Mouse (Mus musculus): ENCODE data around the gene Foxp1. TPM values are rescaled to one million over a fixed set of nuclear protein-coding genes. Genes with fewer than 3 reads are reported as not detected.

Gene Foxp1
- polyA plus RNA-seq (2014; fragmentation: Nextera tagmentation; extraction: Ambion mirVana), result 135 and 148 TPM in 2 replicates

DNA sequence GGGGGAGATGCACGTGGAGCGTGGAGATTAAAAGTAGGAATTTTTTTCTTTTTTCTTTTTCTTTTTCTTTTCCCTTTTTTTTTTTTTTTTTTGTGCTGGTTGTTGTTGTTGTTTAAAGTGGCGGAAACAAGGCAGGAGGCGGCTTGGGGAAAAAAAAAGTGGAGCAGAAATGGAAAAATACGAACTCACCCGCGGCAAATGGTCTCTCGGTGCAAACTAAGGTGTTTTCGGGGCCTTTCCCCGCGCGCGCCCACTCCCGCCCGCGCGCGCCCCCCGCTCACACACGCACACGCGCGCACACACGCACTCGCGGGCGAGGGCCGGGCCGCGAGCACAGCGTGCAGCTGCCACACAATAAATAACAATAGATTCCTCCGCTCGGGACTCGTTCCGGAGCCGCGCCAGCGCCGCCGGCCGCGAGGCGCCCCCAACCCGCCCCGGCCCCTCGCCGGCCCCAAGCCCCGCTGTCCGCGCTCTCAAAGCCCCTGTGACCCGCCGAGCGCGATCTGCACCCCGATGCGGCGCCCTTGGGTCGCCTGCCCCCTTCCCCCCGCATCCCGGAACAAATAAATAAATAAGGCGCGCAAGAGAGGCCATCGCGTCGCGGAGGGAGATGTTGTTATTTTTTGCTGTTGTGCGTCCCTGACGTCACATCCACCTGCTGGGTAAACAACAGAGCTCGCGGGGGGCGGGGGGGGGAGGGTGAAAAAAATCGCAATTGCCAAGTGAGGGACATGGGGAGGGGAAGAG, at the start of gene Foxp1:
TSS of gene Foxp1 (minus strand) at position 363 of the 750 bp plus-strand sequence.
- H3K9ac ChIP-seq (replicated peaks; ENCODE audit: low read length), result peak within 1 kb of the TSS; percentile 94
- H3K27me3 ChIP-seq (ENCODE audit: control insufficient read depth, insufficient read depth, low read length), result no peaks in the 10 kb centered on the region
- no peaks in the 10 kb centered on the region for H3K36me3 ChIP-seq (replicated peaks; ENCODE audit: control insufficient read depth, insufficient read depth, low read depth, low read length)
- DNase-seq (ENCODE audit: low spot score), result peak; percentile 82
- under 1% methylated on average over 71 of the region's 72 CpGs for WGBS
- peak within 1 kb of the TSS; percentile 82 for H3K4me3 ChIP-seq (ENCODE audit: low read depth, low read length)
- H3K9me3 ChIP-seq (replicated peaks; ENCODE audit: control insufficient read depth, low read length), result no peaks in the 10 kb centered on the region; the same call in 1 of the 2 replicates
- no peak for ATAC-seq (replicated peaks; ENCODE audit: insufficient number of reproducible peaks, low FRiP score, low TSS enrichment, low read depth)
- H3K4me1 ChIP-seq (ENCODE audit: control insufficient read depth, insufficient read depth, low read length), result no peaks in the 10 kb centered on the region
- peak within 1 kb of the TSS; percentile 99 for H3K27ac ChIP-seq (replicated peaks; ENCODE audit: low read depth, low read length)
- H3K4me2 ChIP-seq (ENCODE audit: low read depth, low read length), result peak within 1 kb of the TSS; percentile 78

DNA sequence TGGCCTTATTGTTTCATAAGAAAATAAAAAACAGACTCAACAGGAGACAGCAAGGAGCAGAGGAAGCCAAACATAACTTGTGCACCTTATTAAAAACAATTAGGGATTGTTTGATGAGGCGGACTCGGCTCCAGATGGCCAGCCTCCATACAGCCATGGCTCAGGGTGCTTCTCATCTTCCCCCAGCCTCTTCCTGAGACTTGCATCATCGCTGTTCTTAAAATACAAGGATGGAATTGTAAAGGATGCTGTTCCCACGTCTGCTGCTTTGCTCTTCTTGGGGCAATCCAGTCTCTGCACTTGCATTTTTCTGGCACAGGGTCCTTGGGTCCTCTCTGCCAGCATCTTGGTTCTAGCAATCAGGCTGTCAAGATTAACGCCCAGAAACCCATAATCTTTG, 49.5 kb upstream of the Foxp1 start:
- DNase-seq (ENCODE audit: low spot score) (no peak), ATAC-seq (replicated peaks; ENCODE audit: insufficient number of reproducible peaks, low FRiP score, low TSS enrichment, low read depth) (no peak)
- WGBS, result 69% methylated on average over 5 of the region's 5 CpGs
- Histone ChIP-seq H3K9me3 (replicated peaks; ENCODE audit: control insufficient read depth, low read length) (no peaks in the 10 kb centered on the region), H3K27me3 (ENCODE audit: control insufficient read depth, insufficient read depth, low read length) (no peaks in the 10 kb centered on the region), H3K4me1 (ENCODE audit: control insufficient read depth, insufficient read depth, low read length) (no peaks in the 10 kb centered on the region), H3K4me2 (ENCODE audit: low read depth, low read length) (no peak overlapping the region), H3K4me3 (ENCODE audit: low read depth, low read length) (no peak overlapping the region), H3K9ac (replicated peaks; ENCODE audit: low read length) (no peak overlapping the region), H3K27ac (replicated peaks; ENCODE audit: low read depth, low read length) (no peak overlapping the region), H3K36me3 (replicated peaks; ENCODE audit: control insufficient read depth, insufficient read depth, low read depth, low read length) (no peaks in the 10 kb centered on the region)

DNA sequence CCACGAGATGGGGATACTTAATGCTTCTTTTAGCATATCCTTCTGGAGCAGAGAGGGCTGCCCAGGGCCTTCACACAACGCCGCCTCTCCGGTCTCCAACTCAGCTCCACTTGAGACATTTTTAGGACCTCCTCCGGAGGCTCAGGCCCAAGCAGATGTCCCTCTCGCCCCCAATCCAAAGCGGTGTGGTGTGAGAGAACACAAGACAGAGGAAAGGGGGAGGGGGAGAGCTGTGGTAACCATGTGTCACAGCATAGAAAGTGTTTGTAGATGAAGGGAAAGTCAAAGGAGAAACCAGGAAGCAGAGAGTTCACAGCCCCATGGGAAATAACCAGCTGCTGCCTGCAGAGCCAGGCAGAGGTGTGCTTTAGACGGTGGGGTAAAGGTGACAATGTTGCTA, 44.4 kb upstream of the Foxp1 start:
- Histone ChIP-seq H3K9ac (replicated peaks; ENCODE audit: low read length) (no peak overlapping the region), H3K4me2 (ENCODE audit: low read depth, low read length) (no peak overlapping the region), H3K36me3 (replicated peaks; ENCODE audit: control insufficient read depth, insufficient read depth, low read depth, low read length) (no peaks in the 10 kb centered on the region), H3K4me3 (ENCODE audit: low read depth, low read length) (no peak overlapping the region), H3K27me3 (ENCODE audit: control insufficient read depth, insufficient read depth, low read length) (no peaks in the 10 kb centered on the region), H3K4me1 (ENCODE audit: control insufficient read depth, insufficient read depth, low read length) (no peaks in the 10 kb centered on the region), H3K9me3 (replicated peaks; ENCODE audit: control insufficient read depth, low read length) (no peaks in the 10 kb centered on the region), H3K27ac (replicated peaks; ENCODE audit: low read depth, low read length) (no peak overlapping the region)
- 68% methylated on average over 8 of the region's 8 CpGs for WGBS
- no peak for ATAC-seq (replicated peaks; ENCODE audit: insufficient number of reproducible peaks, low FRiP score, low TSS enrichment, low read depth)
- no peak for DNase-seq (ENCODE audit: low spot score)

DNA sequence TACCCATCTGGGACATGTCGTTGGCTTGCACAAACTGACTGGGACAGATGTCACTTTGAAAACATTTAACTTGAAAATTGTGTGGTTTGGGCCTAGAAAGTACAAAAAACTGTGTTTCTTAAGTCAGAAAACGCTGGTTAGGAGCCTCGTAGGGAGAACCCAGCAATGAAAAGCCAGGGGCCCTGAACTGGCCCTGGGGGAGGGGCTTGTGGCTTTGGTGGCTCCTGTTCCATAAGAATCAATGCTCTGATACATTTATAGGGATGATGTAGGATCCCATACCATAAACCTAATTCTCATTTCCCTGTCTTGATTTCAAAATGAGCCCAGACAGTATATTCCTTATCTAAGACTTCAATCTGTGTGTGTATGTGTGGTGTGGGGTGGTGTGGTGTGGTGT, 42.2 kb upstream of the Foxp1 start:
- no peak for DNase-seq (ENCODE audit: low spot score)

DNA sequence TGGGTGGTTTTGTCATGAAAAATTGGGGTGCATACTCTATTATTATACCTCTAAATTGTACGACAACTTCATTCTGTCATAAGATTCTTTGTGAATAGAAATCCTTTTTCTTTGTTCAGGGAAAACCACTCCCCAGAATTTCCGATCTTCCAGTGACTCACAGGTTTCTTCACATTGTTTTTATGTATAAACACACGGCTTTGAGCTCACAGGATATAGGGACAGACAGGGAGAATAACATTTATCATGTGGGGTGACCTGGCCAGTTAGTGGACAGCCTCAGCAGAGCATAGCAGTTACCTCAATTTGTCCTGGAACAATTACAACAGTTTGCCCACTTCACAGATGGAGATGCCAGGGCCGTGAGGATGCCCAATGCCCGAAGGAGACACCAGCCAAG, 34.4 kb upstream of the Foxp1 start:
- H3K27me3 ChIP-seq (ENCODE audit: control insufficient read depth, insufficient read depth, low read length), result no peaks in the 10 kb centered on the region
- no peak overlapping the region for H3K9ac ChIP-seq (replicated peaks; ENCODE audit: low read length)
- H3K27ac ChIP-seq (replicated peaks; ENCODE audit: low read depth, low read length), result no peak overlapping the region
- 84% methylated on average over 5 of the region's 5 CpGs for WGBS
- H3K36me3 ChIP-seq (replicated peaks; ENCODE audit: control insufficient read depth, insufficient read depth, low read depth, low read length), result no peaks in the 10 kb centered on the region
- H3K4me1 ChIP-seq (ENCODE audit: control insufficient read depth, insufficient read depth, low read length), result no peaks in the 10 kb centered on the region
- ATAC-seq (replicated peaks; ENCODE audit: insufficient number of reproducible peaks, low FRiP score, low TSS enrichment, low read depth) (no peak), DNase-seq (ENCODE audit: low spot score) (no peak)
- H3K9me3 ChIP-seq (replicated peaks; ENCODE audit: control insufficient read depth, low read length), result no peaks in the 10 kb centered on the region
- no peak overlapping the region for H3K4me2 ChIP-seq (ENCODE audit: low read depth, low read length)
- no peak overlapping the region for H3K4me3 ChIP-seq (ENCODE audit: low read depth, low read length)

More for the DNA sequence above, 42.2 kb upstream of the Foxp1 start:
- Histone ChIP-seq H3K4me2 (ENCODE audit: low read depth, low read length) (no peak overlapping the region), H3K27me3 (ENCODE audit: control insufficient read depth, insufficient read depth, low read length) (no peaks in the 10 kb centered on the region), H3K9ac (replicated peaks; ENCODE audit: low read length) (no peak overlapping the region), H3K4me3 (ENCODE audit: low read depth, low read length) (no peak overlapping the region), H3K36me3 (replicated peaks; ENCODE audit: control insufficient read depth, insufficient read depth, low read depth, low read length) (no peaks in the 10 kb centered on the region), H3K4me1 (ENCODE audit: control insufficient read depth, insufficient read depth, low read length) (no peaks in the 10 kb centered on the region), H3K9me3 (replicated peaks; ENCODE audit: control insufficient read depth, low read length) (no peaks in the 10 kb centered on the region), H3K27ac (replicated peaks; ENCODE audit: low read depth, low read length) (no peak overlapping the region)
- ATAC-seq (replicated peaks; ENCODE audit: insufficient number of reproducible peaks, low FRiP score, low TSS enrichment, low read depth), result no peak
- WGBS, result 76% methylated on average over 3 of the region's 3 CpGs

DNA sequence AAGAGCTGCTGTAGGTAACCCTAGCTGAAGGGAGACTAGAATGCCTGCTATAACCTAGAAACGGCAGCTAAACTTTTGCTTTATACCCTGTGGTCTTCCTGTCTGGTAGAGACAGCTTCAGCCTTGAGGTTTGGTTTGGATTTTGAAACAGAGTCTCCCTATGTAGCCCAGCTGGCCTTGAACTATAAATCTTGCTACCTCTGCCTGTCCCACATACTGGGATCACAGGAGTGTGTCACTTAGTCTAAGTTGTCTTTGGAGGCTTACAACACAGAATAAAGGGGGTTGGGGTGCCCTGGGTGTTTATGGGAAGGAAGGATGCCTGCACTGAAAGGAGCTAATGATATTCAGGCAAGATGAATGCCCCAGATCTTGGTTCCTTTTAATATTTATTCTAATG, 30.3 kb upstream of the Foxp1 start:
- DNase-seq (ENCODE audit: low spot score) (no peak), ATAC-seq (replicated peaks; ENCODE audit: insufficient number of reproducible peaks, low FRiP score, low TSS enrichment, low read depth) (no peak)
- no peaks in the 10 kb centered on the region for H3K36me3 ChIP-seq (replicated peaks; ENCODE audit: control insufficient read depth, insufficient read depth, low read depth, low read length)
- no peak overlapping the region for H3K9ac ChIP-seq (replicated peaks; ENCODE audit: low read length)
- no peak overlapping the region for H3K27ac ChIP-seq (replicated peaks; ENCODE audit: low read depth, low read length)
- no peaks in the 10 kb centered on the region for H3K4me1 ChIP-seq (ENCODE audit: control insufficient read depth, insufficient read depth, low read length)
- WGBS, result 76% methylated on average over 1 of the region's 1 CpGs
- H3K27me3 ChIP-seq (ENCODE audit: control insufficient read depth, insufficient read depth, low read length), result no peaks in the 10 kb centered on the region
- H3K9me3 ChIP-seq (replicated peaks; ENCODE audit: control insufficient read depth, low read length), result no peaks in the 10 kb centered on the region
- H3K4me3 ChIP-seq (ENCODE audit: low read depth, low read length), result no peak overlapping the region
- no peak overlapping the region for H3K4me2 ChIP-seq (ENCODE audit: low read depth, low read length)

DNA sequence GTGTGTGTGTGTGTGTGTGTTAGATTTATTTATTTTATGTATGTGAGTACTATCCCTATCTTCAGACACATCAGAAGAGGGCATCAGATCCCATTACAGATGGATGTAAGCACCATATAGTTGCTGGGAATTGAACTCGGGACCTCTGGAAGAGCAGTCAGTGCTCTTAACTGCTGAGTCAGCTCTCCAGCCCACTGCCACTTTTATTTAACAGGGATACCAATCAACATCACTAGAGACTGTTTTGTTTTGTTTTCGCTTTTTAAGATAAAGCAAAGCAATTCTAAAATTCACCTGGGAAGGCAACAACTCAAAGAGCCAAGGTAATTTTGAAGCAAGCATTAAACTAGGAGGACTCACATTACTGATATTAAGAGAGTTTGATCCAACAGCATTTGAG, 23.9 kb upstream of the Foxp1 start:
- WGBS, result 92% methylated on average over 2 of the region's 2 CpGs
- H3K9me3 ChIP-seq (replicated peaks; ENCODE audit: control insufficient read depth, low read length), result no peaks in the 10 kb centered on the region
- H3K4me3 ChIP-seq (ENCODE audit: low read depth, low read length), result no peak overlapping the region
- no peaks in the 10 kb centered on the region for H3K36me3 ChIP-seq (replicated peaks; ENCODE audit: control insufficient read depth, insufficient read depth, low read depth, low read length)
- H3K4me2 ChIP-seq (ENCODE audit: low read depth, low read length), result no peak overlapping the region
- no peaks in the 10 kb centered on the region for H3K4me1 ChIP-seq (ENCODE audit: control insufficient read depth, insufficient read depth, low read length)
- H3K9ac ChIP-seq (replicated peaks; ENCODE audit: low read length), result no peak overlapping the region
- ATAC-seq (replicated peaks; ENCODE audit: insufficient number of reproducible peaks, low FRiP score, low TSS enrichment, low read depth), result no peak
- H3K27me3 ChIP-seq (ENCODE audit: control insufficient read depth, insufficient read depth, low read length), result no peaks in the 10 kb centered on the region
- H3K27ac ChIP-seq (replicated peaks; ENCODE audit: low read depth, low read length), result no peak overlapping the region
- no peak for DNase-seq (ENCODE audit: low spot score)

DNA sequence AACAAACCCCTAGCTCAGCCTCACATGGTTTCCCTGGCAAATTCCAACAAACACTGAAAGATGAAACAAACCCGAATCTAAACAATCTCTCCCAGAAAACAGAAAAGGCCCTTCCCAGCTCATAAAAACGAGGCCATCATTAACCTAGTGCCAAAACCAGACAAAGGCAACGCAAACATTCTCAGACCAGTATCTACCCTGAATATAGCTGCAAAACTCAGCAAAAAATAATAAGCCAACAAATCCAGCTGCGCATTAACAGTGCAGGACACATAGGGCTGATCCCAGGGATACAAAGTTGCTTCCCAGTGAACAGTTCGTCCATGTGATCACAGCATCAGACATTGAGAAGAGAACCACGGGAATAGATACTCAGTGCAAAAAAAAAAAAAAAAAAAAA, 22.9 kb upstream of the Foxp1 start:
- no peak for DNase-seq (ENCODE audit: low spot score)
- no peaks in the 10 kb centered on the region for H3K36me3 ChIP-seq (replicated peaks; ENCODE audit: control insufficient read depth, insufficient read depth, low read depth, low read length)
- no peak overlapping the region for H3K4me3 ChIP-seq (ENCODE audit: low read depth, low read length)
- no peak overlapping the region for H3K27ac ChIP-seq (replicated peaks; ENCODE audit: low read depth, low read length)
- no peak for ATAC-seq (replicated peaks; ENCODE audit: insufficient number of reproducible peaks, low FRiP score, low TSS enrichment, low read depth)
- 75% methylated on average over 6 of the region's 6 CpGs for WGBS
- no peaks in the 10 kb centered on the region for H3K4me1 ChIP-seq (ENCODE audit: control insufficient read depth, insufficient read depth, low read length)
- H3K9ac ChIP-seq (replicated peaks; ENCODE audit: low read length), result no peak overlapping the region
- H3K9me3 ChIP-seq (replicated peaks; ENCODE audit: control insufficient read depth, low read length), result no peaks in the 10 kb centered on the region
- H3K4me2 ChIP-seq (ENCODE audit: low read depth, low read length), result no peak overlapping the region
- no peaks in the 10 kb centered on the region for H3K27me3 ChIP-seq (ENCODE audit: control insufficient read depth, insufficient read depth, low read length)

Data from embryonic facial prominence, embryonic 11.5 days (tissue).